Mouse (Mus musculus) myocyte (in vitro differentiated cells): ENCODE data around the gene Dnah3.

Source experiments
- CEBPB ChIP-seq: IDR thresholded peaks from 2 replicates; pipeline ENCODE4 v1.6.1; 2011; ENCODE audit warnings: mild to moderate bottlenecking, moderate library complexity; ENCODE audit not compliant: poor library complexity, insufficient read depth, severe bottlenecking
- E2F4 ChIP-seq: IDR thresholded peaks from one replicate; pipeline ENCODE4 v1.6.1; 2011; ENCODE audit warnings: mild to moderate bottlenecking, control low read depth, moderate library complexity; ENCODE audit not compliant: insufficient read depth
- POLR2A ChIP-seq: IDR thresholded peaks from one replicate; pipeline ENCODE4 v1.6.1; 2011; ENCODE audit warnings: low read depth, mild to moderate bottlenecking, control low read depth, moderate library complexity; ENCODE audit not compliant: insufficient read length
- TCF12 ChIP-seq: IDR thresholded peaks from one replicate; pipeline ENCODE4 v1.6.1; 2011; ENCODE audit warnings: mild to moderate bottlenecking, control low read depth; ENCODE audit not compliant: poor library complexity, insufficient read depth, severe bottlenecking
- USF1 ChIP-seq: IDR thresholded peaks from one replicate; pipeline ENCODE4 v1.6.1; 2011; ENCODE audit warnings: low read depth, mild to moderate bottlenecking, control low read depth, moderate library complexity

GRCm38 (mm10) chr7:120117529-120117928 lies 22.4 kb upstream of the Dnah3 start:
- TF ChIP-seq POLR2A, result no peak
- TF ChIP-seq TCF12, result no peak
- TF ChIP-seq E2F4, result no peak
- TF ChIP-seq USF1, result no peak
- no peak for TF ChIP-seq CEBPB
